Mouse (Mus musculus): Measurements from ENCODE around the gene Wfdc17. TPM values are rescaled to one million over a fixed set of nuclear protein-coding genes. Genes with fewer than 3 reads are reported as not detected.

Gene Wfdc17
- polyA plus RNA-seq, 1 experiment from 2014 or later = 4.7 TPM

DNA sequence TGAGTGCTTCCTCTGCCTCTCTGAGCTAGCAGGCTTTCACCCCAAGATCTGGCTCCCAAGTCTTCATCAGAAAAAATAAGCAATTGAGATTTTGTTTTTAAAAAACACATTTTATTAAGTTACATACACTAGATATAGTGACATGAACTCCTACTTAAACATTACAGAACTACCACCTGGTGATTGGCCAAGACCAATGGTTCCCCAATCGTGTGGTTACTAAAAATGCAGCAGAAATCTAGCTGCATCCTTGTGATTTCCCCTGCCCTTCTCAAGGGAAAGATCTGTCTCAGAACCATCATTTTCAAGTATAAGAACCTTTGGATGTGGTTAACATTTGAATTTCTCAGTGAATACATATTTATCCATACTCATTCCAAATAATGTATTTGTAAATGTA lies 30.4 kb downstream of the Wfdc17 start:
- no peak overlapping the region for H3K27ac ChIP-seq (ENCODE audit: low read length)
- H3K9ac ChIP-seq (ENCODE audit: low read length) = no peak overlapping the region
- no peak overlapping the region for H3K4me3 ChIP-seq (replicated peaks; ENCODE audit: low read length)
- no peak overlapping the region for H3K4me2 ChIP-seq (ENCODE audit: low read depth, low read length)
- no peaks in the 10 kb centered on the region for H3K36me3 ChIP-seq (ENCODE audit: control insufficient read depth, insufficient read depth, low read length)
- WGBS = 82% methylated on average over 1 of the region's 1 CpGs
- peaks cover 4% of the 10 kb centered on the region; the same call in 1 of the 2 replicates for H3K9me3 ChIP-seq (replicated peaks; ENCODE audit: control insufficient read depth, low read length)
- H3K27me3 ChIP-seq (ENCODE audit: control insufficient read depth, insufficient read depth, low read length) = no peaks in the 10 kb centered on the region
- H3K4me1 ChIP-seq (ENCODE audit: control insufficient read depth, insufficient read depth, low read length) = no peaks in the 10 kb centered on the region
- ATAC-seq (ENCODE audit: insufficient read depth, low FRiP score) = no peak

DNA sequence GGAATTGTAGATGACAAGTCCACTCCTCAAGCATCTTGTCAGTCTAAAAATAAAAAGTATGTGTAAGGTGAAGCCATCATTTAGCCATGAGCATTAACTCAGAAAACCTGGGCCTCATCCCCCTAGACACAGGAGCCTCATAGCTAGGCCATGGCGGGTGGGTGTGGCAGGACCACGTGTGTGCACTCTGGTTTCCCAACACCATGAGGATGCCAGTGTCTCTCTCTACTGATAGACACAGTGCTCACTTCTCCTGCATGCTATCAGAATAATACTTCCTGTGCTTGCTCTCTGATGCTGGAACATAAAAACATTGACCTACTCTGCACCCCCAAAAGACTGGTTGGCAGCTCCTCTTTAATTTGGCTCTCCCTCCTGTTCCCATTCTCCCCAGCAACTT lies 32.1 kb downstream of the Wfdc17 start:
- Histone ChIP-seq H3K4me2 (ENCODE audit: low read depth, low read length) (no peak overlapping the region), H3K27me3 (ENCODE audit: control insufficient read depth, insufficient read depth, low read length) (no peaks in the 10 kb centered on the region), H3K9ac (ENCODE audit: low read length) (no peak overlapping the region), H3K4me1 (ENCODE audit: control insufficient read depth, insufficient read depth, low read length) (no peaks in the 10 kb centered on the region), H3K27ac (ENCODE audit: low read length) (no peak overlapping the region), H3K4me3 (replicated peaks; ENCODE audit: low read length) (no peak overlapping the region), H3K36me3 (ENCODE audit: control insufficient read depth, insufficient read depth, low read length) (no peaks in the 10 kb centered on the region), H3K9me3 (replicated peaks; ENCODE audit: control insufficient read depth, low read length) (peaks cover 4% of the 10 kb centered on the region; the same call in 1 of the 2 replicates)
- no peak for ATAC-seq (ENCODE audit: insufficient read depth, low FRiP score)
- 63% methylated on average over 2 of the region's 2 CpGs for WGBS

DNA sequence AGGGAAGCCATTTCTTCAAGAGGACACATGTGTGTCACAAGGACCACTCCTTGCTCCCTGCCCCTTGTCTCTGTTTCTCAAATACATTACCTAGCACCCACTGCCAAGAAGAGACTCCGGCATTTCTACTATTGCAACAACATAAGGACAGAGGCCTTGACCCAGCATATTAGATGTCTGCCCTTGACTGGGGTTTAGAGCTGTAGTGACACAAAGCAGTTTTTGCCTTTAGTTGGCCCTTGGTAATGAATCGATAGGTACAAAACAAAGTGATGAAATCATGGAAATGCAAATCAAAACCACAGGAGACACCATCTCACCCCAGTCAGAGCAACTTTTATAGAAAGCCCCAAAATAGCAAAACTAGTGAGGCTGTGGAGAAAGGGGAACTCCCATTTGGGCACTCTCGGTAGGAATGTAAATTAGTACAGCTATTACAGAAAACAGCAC lies 33.3 kb downstream of the Wfdc17 start:
- Histone ChIP-seq H3K4me2 (ENCODE audit: low read depth, low read length) (no peak overlapping the region), H3K27me3 (ENCODE audit: control insufficient read depth, insufficient read depth, low read length) (no peaks in the 10 kb centered on the region), H3K36me3 (ENCODE audit: control insufficient read depth, insufficient read depth, low read length) (no peaks in the 10 kb centered on the region), H3K9ac (ENCODE audit: low read length) (no peak overlapping the region), H3K4me3 (replicated peaks; ENCODE audit: low read length) (no peak overlapping the region), H3K9me3 (replicated peaks; ENCODE audit: control insufficient read depth, low read length) (peaks cover 4% of the 10 kb centered on the region; the same call in 1 of the 2 replicates), H3K27ac (ENCODE audit: low read length) (no peak overlapping the region), H3K4me1 (ENCODE audit: control insufficient read depth, insufficient read depth, low read length) (no peaks in the 10 kb centered on the region)
- 74% methylated on average over 3 of the region's 3 CpGs for WGBS
- no peak for ATAC-seq (ENCODE audit: insufficient read depth, low FRiP score)

DNA sequence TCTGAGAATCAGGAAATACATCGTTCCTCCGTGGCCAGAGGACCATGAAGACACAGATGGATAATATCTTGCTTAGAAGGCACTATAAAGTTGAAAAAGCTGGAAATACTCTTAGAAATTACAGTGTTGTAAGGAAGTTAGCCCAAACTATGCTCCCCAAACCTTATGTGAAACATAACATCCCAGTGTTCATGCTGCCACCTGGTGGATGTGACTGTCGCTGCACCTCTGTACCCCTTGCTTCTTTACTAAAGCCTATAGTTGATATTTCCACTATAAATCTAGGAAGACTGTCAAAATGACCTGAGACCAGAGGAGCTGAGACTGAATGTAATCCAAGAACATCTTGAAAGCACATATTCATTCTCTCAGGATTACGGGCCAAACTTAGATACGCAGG lies 35.5 kb downstream of the Wfdc17 start:
- no peak for ATAC-seq (ENCODE audit: insufficient read depth, low FRiP score)
- no peaks in the 10 kb centered on the region for H3K9me3 ChIP-seq (replicated peaks; ENCODE audit: control insufficient read depth, low read length)

DNA sequence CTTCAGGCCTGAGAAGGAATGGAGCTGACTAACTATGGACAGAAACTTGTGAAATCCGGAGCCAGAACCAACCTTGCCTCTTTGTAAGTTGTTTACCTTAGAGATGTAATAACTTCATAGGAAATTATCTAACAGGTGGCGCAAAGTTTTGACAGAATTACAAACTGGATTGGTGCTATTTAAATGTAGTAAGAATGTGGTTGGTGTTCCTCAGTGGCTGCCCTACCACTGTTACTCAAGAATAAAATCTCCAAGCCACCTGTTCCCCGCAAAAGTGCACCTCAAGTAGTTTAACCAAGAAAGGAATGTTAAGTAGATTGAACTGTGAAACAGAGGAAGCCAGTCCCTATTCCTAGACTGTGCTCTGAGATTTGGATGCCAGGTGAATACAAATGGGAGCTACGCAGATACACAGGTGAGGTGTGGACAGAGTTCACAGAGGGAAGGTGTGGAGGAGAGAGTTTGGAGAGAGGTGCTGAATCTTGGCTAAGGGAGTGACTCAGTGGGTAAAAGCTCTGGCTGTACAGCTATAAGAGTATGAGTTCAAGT lies 36.7 kb downstream of the Wfdc17 start:
- Histone ChIP-seq H3K36me3 (ENCODE audit: control insufficient read depth, insufficient read depth, low read length) (no peaks in the 10 kb centered on the region), H3K9me3 (replicated peaks; ENCODE audit: control insufficient read depth, low read length) (no peaks in the 10 kb centered on the region), H3K4me2 (ENCODE audit: low read depth, low read length) (no peak overlapping the region), H3K27me3 (ENCODE audit: control insufficient read depth, insufficient read depth, low read length) (no peaks in the 10 kb centered on the region), H3K9ac (ENCODE audit: low read length) (no peak overlapping the region), H3K27ac (ENCODE audit: low read length) (no peak overlapping the region), H3K4me1 (ENCODE audit: control insufficient read depth, insufficient read depth, low read length) (no peaks in the 10 kb centered on the region), H3K4me3 (replicated peaks; ENCODE audit: low read length) (no peak overlapping the region)
- WGBS = 71% methylated on average over 4 of the region's 4 CpGs
- no peak for ATAC-seq (ENCODE audit: insufficient read depth, low FRiP score)

More for the DNA sequence above, 35.5 kb downstream of the Wfdc17 start:
- H3K4me3 ChIP-seq (replicated peaks; ENCODE audit: low read length) = no peak overlapping the region
- 22% methylated on average over 5 of the region's 5 CpGs for WGBS
- no peak overlapping the region for H3K4me2 ChIP-seq (ENCODE audit: low read depth, low read length)
- H3K36me3 ChIP-seq (ENCODE audit: control insufficient read depth, insufficient read depth, low read length) = no peaks in the 10 kb centered on the region
- no peak overlapping the region for H3K9ac ChIP-seq (ENCODE audit: low read length)
- no peaks in the 10 kb centered on the region for H3K4me1 ChIP-seq (ENCODE audit: control insufficient read depth, insufficient read depth, low read length)
- no peak overlapping the region for H3K27ac ChIP-seq (ENCODE audit: low read length)
- H3K27me3 ChIP-seq (ENCODE audit: control insufficient read depth, insufficient read depth, low read length) = no peaks in the 10 kb centered on the region

DNA sequence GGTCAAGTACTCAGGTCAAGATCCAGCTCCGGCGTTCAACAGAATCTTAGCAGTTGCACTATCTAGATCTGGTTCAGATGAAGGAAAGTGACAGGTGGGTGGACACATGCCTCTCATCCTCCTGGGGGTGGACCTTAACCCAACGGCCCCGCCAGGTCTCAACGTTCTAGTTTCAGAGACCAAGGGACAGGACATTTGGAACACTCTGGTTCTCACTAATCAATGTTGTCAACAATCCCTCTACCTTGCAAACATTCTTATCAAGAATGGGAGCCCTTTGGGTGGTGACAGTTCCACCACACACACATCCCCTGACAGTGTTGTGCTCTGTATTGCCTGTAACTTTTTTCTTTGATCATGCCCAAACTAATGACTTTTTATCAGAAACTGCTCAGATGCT lies 38.0 kb downstream of the Wfdc17 start:
- WGBS = 68% methylated on average over 5 of the region's 5 CpGs
- no peaks in the 10 kb centered on the region for H3K4me1 ChIP-seq (ENCODE audit: control insufficient read depth, insufficient read depth, low read length)
- no peaks in the 10 kb centered on the region for H3K36me3 ChIP-seq (ENCODE audit: control insufficient read depth, insufficient read depth, low read length)
- no peak overlapping the region for H3K9ac ChIP-seq (ENCODE audit: low read length)
- H3K4me3 ChIP-seq (replicated peaks; ENCODE audit: low read length) = no peak overlapping the region
- no peaks in the 10 kb centered on the region for H3K27me3 ChIP-seq (ENCODE audit: control insufficient read depth, insufficient read depth, low read length)
- no peaks in the 10 kb centered on the region for H3K9me3 ChIP-seq (replicated peaks; ENCODE audit: control insufficient read depth, low read length)
- ATAC-seq (ENCODE audit: insufficient read depth, low FRiP score) = no peak
- no peak overlapping the region for H3K4me2 ChIP-seq (ENCODE audit: low read depth, low read length)
- no peak overlapping the region for H3K27ac ChIP-seq (ENCODE audit: low read length)

DNA sequence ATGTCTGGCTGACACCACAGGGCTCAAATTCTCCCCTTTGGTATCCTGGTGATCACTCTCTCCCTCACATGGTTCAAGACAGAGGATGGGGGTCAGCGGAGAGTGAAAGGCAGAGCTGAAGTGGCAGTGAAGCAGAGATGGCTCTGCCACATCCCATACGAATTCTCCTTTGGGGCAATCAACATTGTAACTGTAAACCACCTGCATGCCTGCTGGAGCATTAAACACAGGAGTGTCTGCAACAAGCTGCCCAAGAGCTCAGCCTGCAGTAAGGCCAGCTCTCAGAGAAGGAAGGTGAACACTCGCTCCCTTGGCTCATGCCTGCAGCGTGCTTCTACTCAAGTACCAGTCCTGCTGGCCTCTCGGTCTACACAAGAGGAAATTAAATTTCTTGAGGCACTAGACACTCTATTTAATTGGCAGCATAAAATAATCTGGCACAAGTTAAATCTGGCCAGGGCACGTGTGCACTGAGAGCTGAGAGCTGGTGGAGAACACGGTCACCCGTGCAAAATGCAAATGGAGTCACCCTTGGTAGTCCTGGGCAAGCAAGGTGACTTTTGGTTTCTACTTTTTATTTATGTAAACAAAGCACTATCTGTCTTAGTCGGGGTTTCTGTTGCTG lies 39.1 kb downstream of the Wfdc17 start:
- no peak for ATAC-seq (ENCODE audit: insufficient read depth, low FRiP score)
- WGBS = 73% methylated on average over 9 of the region's 9 CpGs

DNA sequence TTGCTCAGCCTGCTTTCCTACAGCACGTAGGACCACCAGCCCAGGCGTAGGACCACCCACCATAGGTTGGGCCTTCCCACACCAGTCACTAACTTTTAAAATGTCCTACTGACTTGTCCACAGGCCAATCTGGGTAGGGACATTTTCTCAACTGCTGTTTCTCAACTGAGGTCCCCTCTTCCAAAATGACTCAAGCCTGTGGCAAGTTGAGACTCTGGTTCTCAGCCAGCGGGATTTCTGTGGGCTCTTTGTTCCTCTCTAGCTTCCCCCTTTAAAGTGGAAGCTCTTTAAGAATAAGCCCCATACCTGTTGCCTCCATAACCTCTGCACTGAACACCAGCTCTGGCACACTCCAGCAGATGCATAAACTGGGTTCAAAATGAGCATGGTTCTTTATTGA lies 39.7 kb downstream of the Wfdc17 start:
- 73% methylated on average over 3 of the region's 3 CpGs for WGBS
- ATAC-seq (ENCODE audit: insufficient read depth, low FRiP score) = no peak
- Histone ChIP-seq H3K4me1 (ENCODE audit: control insufficient read depth, insufficient read depth, low read length) (no peaks in the 10 kb centered on the region), H3K27ac (ENCODE audit: low read length) (no peak overlapping the region), H3K4me3 (replicated peaks; ENCODE audit: low read length) (no peak overlapping the region), H3K9ac (ENCODE audit: low read length) (no peak overlapping the region), H3K9me3 (replicated peaks; ENCODE audit: control insufficient read depth, low read length) (no peaks in the 10 kb centered on the region), H3K4me2 (ENCODE audit: low read depth, low read length) (no peak overlapping the region), H3K27me3 (ENCODE audit: control insufficient read depth, insufficient read depth, low read length) (no peaks in the 10 kb centered on the region), H3K36me3 (ENCODE audit: control insufficient read depth, insufficient read depth, low read length) (no peaks in the 10 kb centered on the region)

More for the DNA sequence above, 39.1 kb downstream of the Wfdc17 start:
- Histone ChIP-seq H3K9me3 (replicated peaks; ENCODE audit: control insufficient read depth, low read length) (no peaks in the 10 kb centered on the region), H3K9ac (ENCODE audit: low read length) (no peak overlapping the region), H3K27ac (ENCODE audit: low read length) (no peak overlapping the region), H3K4me1 (ENCODE audit: control insufficient read depth, insufficient read depth, low read length) (no peaks in the 10 kb centered on the region), H3K4me2 (ENCODE audit: low read depth, low read length) (no peak overlapping the region), H3K36me3 (ENCODE audit: control insufficient read depth, insufficient read depth, low read length) (no peaks in the 10 kb centered on the region), H3K27me3 (ENCODE audit: control insufficient read depth, insufficient read depth, low read length) (no peaks in the 10 kb centered on the region), H3K4me3 (replicated peaks; ENCODE audit: low read length) (no peak overlapping the region)

DNA sequence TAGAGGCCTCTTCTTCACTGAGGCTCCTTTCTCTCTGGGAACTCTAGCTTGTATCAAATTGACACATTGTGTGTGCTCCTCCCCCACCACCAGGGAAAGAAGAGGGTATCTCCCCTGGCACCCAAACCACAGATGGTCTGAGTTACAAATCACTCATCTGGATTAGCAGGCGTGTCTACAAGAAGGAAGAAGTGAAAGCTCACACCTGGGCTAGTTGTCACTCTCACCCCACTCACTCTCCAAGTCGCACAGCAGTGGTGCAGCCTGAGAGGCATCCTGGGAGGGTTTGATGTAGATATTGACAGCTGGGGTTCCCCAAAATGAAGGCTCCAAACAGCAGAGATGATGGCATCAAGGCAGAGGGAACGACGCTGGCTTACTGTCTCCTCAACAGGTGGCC lies 42.4 kb downstream of the Wfdc17 start:
- ATAC-seq (ENCODE audit: insufficient read depth, low FRiP score) = no peak
- WGBS = 53% methylated on average over 4 of the region's 4 CpGs
- Histone ChIP-seq H3K4me3 (replicated peaks; ENCODE audit: low read length) (no peak overlapping the region), H3K27ac (ENCODE audit: low read length) (no peak overlapping the region), H3K27me3 (ENCODE audit: control insufficient read depth, insufficient read depth, low read length) (no peaks in the 10 kb centered on the region), H3K9ac (ENCODE audit: low read length) (no peak overlapping the region), H3K36me3 (ENCODE audit: control insufficient read depth, insufficient read depth, low read length) (no peaks in the 10 kb centered on the region), H3K4me1 (ENCODE audit: control insufficient read depth, insufficient read depth, low read length) (no peaks in the 10 kb centered on the region), H3K4me2 (ENCODE audit: low read depth, low read length) (no peak overlapping the region), H3K9me3 (replicated peaks; ENCODE audit: control insufficient read depth, low read length) (no peaks in the 10 kb centered on the region)

All from stomach, embryonic 16.5 days (tissue).